Mouse (Mus musculus): Measurements from ENCODE around the gene Gdpd5.

Gene Gdpd5

GRCm38 (mm10) chr7:99404031-99404735 lies 23.0 kb downstream of the Gdpd5 start:
- CTCF ChIA-PET: no interaction called here

- CTCF ChIA-PET: interaction anchor here (0.7 kb wide), 1 partner anchor 73 kb away, joined by 3 read pairs; no protein-coding TSS in a partner anchor
These were observed 24.4 kb downstream of the Gdpd5 start for GRCm38 (mm10) chr7:99405386-99406155.

GRCm38 (mm10) chr7:99407598-99407997 lies 26.4 kb downstream of the Gdpd5 start:
- CTCF ChIA-PET: interaction anchor here (0.6 kb wide), 1 partner anchor 123 kb away, joined by 4 read pairs; no protein-coding TSS in a partner anchor

DNA sequence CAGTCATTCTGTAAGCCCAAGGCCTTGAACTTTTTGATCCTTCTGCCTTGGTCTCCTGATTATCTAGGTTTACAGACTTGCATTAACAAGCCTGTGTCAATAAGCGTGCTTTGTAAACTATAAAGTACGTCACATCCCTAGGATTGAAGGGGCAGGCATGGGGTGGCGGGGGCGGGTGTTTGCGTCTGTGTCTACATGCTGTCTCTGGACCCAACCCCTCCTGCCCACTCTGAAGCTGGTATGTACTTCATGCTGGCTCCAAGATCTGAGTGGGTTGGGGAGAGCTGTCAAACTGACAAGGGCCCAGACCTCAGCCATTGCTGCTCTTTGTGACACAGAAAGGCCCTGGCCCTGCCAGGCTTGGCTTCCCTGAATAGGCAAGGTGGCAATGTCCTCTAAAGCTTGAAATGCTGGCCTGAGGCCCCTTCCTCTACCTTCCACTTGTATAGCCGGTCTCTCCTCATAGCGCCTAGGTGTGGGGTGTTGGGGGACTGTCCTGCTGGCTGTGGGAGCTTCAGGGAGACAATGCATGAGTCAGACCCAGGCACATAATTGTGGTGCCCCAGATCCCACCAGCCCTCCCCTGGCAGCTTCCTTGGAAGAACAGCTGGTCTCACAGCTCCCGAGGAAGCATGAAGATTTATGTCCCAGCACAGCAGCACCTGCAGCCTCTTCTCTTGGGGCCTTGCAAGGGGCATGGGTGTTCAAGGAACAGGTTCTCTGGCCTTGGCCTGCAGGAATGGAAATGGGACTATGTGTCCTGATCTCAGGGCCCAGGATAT lies 28.4 kb downstream of the Gdpd5 start:
- CTCF ChIA-PET: no interaction called here

- CTCF ChIA-PET: no interaction called here
These were observed 29.1 kb downstream of the Gdpd5 start for GRCm38 (mm10) chr7:99410315-99410714.

- CTCF ChIA-PET: no interaction called here
These were observed 30.0 kb downstream of the Gdpd5 start for GRCm38 (mm10) chr7:99411047-99411779.

GRCm38 (mm10) chr7:99415045-99415444 lies 33.8 kb downstream of the Gdpd5 start:
- CTCF ChIA-PET: no interaction called here

GRCm38 (mm10) chr7:99419311-99419710 lies 38.1 kb downstream of the Gdpd5 start:
- CTCF ChIA-PET: interaction anchor here (0.6 kb wide), 1 partner anchor 1073 kb away, joined by 4 read pairs; no protein-coding TSS in a partner anchor

GRCm38 (mm10) chr7:99421006-99421405 lies 39.8 kb downstream of the Gdpd5 start:
- CTCF ChIA-PET: interaction anchor here (0.6 kb wide), 1 partner anchor 145 kb away, joined by 4 read pairs; no protein-coding TSS in a partner anchor

- CTCF ChIA-PET: no interaction called here
These were observed 43.4 kb downstream of the Gdpd5 start for GRCm38 (mm10) chr7:99424538-99425155.

DNA sequence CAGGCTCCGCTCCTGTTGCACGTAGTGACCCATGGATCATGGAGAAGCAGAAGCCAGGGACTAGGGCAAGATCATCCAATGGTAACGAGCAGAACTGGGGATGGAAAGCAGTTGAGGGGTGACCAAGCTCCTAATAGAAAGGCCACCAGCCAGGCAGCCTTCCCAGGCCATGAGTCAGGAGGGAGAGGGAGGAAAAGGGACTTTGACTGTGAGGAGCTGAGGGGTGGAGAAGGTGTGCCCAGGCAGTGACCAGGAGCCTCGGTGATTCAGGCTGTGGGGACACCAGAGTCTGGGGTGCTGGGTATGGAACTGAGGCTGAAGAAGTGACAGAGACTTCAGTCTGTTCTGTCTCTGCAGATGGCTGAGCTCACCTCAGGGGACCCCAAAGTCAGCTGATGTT lies 44.5 kb downstream of the Gdpd5 start:
- CTCF ChIA-PET: no interaction called here

DNA sequence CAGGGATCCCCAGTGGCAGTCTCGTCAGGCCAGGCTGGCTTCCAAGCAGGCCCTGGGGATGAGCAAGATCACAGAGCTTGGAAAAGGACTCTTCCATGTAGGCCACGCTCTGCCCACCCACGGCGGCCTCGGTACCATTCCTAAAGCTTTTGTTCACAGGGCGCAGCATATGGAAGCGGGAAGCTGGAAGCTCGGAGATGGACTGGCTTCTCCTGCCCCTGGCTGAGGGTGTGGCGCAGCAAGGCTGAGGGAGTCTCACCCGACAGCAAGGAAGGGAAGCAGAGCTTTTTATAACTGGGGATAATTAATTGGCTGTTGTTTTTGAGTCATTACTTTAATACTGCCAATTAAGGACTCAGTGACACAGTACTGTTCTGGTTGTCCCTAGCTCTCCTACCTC lies 45.8 kb downstream of the Gdpd5 start:
- CTCF ChIA-PET: interaction anchor here (0.7 kb wide), 1 partner anchor 60 kb away, joined by 5 read pairs; no protein-coding TSS in a partner anchor

DNA sequence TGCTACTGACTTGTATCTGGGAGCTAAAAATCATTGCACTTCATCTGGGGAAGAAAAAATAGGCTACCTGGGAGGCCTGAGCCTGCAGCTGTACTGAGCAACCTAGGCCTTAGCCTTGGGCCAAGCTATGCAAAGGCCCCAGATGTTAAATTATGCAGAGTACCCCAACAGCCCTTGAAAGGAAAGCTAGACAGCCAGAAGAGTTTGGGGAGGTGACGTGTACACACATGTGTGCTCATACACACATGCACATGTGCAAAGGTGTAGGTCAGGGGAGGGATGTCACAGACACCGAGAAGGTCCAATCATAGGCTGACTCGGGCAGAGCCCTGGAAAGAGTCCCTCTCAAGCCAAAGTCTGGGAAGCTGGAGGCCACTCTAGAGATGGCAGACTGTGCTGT lies 46.8 kb downstream of the Gdpd5 start:
- CTCF ChIA-PET: interaction anchor here (0.7 kb wide), 1 partner anchor 61 kb away, joined by 5 read pairs; no protein-coding TSS in a partner anchor

- CTCF ChIA-PET: no interaction called here
These were observed 47.6 kb downstream of the Gdpd5 start for GRCm38 (mm10) chr7:99428836-99429235.

DNA sequence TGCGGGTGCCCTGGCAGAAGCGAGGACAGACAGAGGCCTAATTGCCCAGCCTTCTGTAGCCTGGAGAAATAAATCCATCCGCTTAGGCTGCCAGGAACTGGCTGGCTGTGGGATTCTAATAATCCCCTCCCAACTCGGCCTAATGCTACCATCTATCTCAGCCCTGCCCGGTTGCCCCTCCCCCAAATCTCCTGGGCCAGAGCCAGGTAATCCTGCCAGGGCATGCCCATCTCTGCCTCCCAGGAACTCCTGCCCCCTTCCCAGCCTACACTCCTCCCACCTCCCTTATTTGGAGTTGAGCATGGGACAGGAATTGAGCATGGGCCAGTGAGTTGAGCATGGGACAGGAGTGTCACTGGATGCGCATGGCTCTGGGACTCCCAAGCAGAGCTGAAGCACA lies 48.6 kb downstream of the Gdpd5 start:
- CTCF ChIA-PET: no interaction called here

- CTCF ChIA-PET: no interaction called here
These were observed 49.0 kb downstream of the Gdpd5 start for GRCm38 (mm10) chr7:99430246-99430645.

DNA sequence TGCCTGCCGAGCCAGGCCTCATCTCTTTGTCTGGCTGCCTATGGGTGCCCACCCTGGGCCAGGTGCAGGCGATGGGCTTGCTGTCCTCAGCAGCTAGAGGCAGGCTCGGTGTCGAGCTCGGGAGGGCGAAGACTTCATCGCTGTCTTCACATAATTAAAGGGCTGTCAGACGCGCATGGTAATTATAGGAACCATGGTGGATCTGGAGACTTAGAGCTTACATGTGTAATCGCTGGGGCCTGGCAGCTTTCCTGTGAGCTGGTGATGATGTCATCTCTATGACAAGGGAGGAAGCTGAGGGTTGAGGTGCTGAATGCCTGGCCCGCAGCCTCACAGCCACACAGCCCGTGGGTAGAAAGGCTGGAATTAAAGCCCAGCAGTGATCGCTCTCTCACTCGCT lies 51.0 kb downstream of the Gdpd5 start:
- CTCF ChIA-PET: no interaction called here

- CTCF ChIA-PET: interaction anchor here (0.6 kb wide), 1 partner anchor 10 kb away, joined by 3 read pairs; no protein-coding TSS in a partner anchor
These were observed 51.6 kb downstream of the Gdpd5 start for GRCm38 (mm10) chr7:99432863-99433262.

DNA sequence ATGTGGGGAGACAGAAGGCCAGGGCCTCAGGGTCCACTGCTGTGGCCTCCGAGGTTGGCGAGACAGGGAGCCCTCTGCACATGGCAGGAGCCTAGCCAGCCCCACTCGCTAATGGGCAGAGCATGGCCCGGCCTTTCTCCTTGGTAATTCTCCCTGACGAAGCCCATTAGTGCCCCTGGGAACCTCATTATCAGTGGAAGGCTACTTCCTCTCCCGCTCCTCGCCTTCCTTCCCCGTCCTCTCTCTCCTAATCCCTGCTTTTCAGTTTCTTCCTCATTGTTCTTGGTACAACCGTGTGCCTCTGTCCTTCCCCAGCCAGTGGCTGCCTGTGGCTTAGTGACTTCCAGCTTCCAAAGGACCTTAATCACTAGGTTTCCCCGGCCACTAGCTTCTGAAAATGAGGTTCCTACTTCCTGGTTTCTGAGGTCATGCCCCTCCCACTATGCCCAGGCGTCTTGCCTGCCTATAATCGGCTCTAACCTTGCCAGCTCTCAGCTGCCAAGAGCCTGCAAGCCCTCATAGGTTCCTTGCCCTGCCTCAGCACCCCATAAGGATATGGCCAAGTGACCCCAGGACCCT lies 53.5 kb downstream of the Gdpd5 start:
- CTCF ChIA-PET: no interaction called here

- CTCF ChIA-PET: no interaction called here
These were observed 55.3 kb downstream of the Gdpd5 start for GRCm38 (mm10) chr7:99436530-99436929.

GRCm38 (mm10) chr7:99438881-99439280 lies 57.7 kb downstream of the Gdpd5 start:
- CTCF ChIA-PET: no interaction called here
